Mouse (Mus musculus) CD4-positive helper T cell, adult 2 months (primary cell): ENCODE measurements around the gene Mab21l3.
A peak's percentile ranks its signal among the peaks of the same experiment; 100 is the strongest.

Experiments
- DNase-seq: peaks from one replicate; pipeline ENCODE4 v3.0.0-alpha.2; 2012; ENCODE audit warnings: low read depth, missing footprints, low spot score

Gene Mab21l3

GRCm38 (mm10) chr3:101848816-101849215 lies at the start of gene Mab21l3:
TSS of gene Mab21l3 (minus strand) at chr3:101848959.
- no peak for DNase-seq

- no peak for DNase-seq
These were observed 48.7 kb upstream of the Mab21l3 start for GRCm38 (mm10) chr3:101897377-101897974.

DNA sequence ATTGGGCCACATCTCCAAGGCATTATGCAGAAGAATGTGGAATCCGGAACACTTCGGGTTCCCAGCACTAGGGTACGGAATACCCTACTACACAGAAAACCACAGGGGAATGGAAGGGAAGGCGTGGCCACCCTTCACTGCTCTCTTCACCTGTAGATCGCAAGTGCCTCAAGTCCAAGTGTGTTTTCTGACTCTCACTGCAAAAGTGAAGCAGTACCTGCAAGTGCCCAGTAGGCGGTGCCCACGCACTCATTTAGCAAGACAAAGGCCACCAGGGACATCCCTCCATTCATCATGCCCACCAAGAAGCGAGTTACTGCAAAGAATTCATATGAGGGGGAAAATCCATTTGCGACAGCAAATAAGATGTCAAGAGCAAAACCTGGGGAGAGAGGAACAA lies 48.1 kb upstream of the Mab21l3 start:
- DNase-seq: peak; percentile 64

DNA sequence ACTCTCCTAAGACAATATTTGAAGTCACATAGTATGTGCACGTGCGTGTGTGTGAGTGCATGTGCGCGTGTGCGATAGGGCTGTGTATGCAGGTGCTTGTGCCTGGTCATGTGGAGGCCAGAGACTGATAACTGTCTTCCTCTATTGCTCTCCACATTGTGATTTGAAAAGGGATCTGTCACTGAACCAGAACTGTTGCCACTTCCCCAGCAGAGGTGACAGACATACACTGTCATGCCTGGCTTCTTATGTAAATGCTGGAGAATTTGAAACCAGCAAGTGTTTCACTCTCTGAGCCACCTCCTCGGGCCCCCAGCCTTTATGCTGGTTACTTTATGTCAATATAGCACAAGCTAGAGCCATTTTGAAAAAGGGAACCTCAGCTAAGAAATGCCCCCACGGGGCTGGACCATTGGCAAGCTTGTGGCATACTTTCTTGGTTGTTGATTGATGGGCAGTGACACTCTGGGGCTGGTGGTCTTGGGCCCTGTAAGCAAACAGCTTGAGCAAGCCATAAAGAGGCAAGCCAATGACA lies 46.7 kb upstream of the Mab21l3 start:
- DNase-seq: no peak

DNA sequence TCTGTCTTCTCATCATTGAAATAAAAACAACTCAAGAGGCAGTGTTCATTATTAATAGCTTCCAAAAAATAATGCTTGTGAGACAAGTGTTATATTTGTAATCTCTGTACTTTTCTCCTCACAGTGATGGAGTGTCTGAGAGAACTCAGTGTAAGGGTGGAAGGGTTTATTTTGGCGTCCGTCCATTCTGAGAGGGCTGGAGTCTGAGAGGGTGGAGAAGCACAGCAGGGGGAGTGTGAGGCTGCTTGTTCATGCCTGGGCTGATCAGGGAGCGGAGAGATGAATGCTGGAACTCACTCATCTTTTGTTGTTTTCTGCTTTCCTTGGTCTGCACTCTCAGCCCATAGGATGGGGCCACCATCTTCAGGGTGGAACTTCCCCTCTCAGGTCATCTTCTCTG lies 36.8 kb upstream of the Mab21l3 start:
- DNase-seq: no peak

DNA sequence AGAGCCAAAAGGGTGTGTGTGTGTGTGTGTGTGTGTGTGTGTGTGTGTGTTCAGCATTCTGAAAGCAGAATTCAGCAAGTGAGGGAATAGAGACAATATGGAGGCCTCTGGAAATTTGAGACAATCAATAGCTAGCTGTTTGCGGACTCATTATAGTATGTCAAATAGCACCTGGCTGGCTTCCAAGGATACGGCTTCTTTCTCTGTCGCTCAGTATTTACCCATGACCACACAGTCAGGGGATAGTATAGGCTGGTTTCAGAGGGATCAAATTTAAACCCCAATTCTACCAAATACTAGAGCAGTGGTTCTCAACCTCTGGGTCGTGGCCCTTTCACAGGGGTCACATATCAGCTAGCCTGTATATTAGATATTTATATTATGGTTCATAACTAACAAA lies 36.3 kb upstream of the Mab21l3 start:
- no peak for DNase-seq

DNA sequence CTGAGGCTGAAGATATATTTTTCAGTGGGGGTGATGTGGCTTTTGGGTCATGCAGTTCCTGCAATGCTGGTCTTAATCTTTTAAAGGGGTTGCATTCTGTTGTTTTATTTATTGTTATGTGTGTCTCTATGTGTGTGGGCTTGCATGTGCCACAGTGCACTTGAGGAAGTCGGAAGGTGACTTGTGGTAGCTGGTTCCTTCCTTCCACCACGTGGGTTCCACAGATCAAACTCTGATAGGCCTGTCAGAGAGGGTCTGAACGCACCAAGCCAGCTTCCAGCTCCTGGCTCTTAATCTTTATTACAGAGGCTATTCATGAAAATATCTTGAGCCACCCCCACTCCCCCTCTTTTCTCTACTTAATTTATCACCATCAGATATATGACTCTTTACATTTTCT lies 35.1 kb upstream of the Mab21l3 start:
- peak; percentile 38 for DNase-seq

DNA sequence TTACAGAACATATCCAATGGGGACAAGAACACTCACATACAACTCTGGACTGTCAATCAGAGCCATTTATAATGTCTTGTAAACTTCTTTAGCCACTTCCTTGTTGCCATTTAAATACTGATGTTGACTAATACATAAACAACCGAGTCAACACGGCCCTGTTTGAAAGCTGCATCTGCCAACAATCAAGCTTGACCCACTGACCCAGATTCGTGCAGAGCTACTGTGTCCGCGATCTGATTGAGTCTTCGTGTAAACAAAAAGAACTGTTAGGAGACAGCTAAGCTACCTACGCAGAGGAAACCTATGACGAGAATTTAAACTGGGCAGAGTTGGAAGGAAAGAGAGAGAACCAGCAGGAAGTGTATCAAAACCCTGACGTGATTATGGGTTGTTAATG lies 33.0 kb upstream of the Mab21l3 start:
- DNase-seq: no peak

GRCm38 (mm10) chr3:101880818-101881217 lies 32.1 kb upstream of the Mab21l3 start:
- DNase-seq: no peak

DNA sequence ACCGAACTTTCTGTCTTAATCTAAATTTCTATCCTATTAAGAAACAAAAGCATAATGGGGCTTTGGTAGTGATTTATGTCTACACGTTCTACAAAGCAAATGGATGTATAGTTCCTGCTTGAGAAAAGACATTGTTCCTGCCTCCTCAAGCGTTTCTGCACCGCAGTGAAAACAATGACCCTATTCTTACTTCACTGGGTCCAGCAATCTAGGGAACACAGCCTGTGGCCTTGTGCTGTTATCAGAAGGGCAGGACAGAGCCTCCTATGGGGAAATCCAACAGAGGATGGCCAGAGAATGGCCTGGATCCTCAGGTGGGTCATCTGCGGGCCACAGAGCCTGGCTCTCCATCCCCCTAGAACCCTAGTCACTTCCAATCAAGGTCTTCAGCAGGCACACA lies 29.4 kb upstream of the Mab21l3 start:
- DNase-seq: no peak

DNA sequence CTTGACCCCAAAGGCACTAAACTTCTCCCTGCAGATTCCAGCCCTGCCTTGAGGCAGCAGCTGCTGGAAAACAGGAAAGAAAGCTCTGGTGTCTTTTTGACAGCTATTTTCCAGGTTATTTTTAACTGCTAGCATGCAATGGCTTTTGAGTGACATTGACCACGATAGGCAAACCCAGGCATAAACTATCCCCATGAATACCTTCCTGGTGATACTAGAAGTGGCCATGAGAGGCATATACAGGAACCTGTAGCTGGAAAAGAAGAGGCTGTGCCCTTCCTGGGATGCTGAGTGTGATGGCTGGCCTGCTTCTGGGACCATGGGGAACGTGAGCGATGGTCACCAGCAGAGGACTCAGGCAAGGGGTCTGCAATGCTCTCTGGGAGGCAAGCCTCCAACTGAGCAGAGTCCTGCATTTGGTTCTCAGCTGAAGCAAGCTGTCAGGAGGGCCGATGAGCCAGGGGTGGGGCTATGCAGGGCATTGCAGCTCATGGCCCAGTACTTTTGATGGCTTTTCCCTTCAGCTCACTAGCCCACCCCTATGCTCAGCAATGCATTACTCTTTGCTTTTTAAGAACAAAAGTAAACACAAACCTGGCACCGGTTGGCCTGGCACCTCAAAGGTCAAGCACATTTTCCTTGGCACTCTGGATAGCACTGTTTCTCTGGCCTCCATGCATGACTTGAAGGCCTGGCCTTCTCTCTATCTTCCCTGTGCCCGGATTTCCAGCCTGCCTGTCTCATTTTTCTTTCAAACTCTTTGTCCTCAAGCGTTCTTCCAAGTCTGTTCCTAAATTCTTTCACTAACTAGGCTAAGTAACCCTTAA lies 27.9 kb upstream of the Mab21l3 start:
- no peak for DNase-seq

- DNase-seq: no peak
These were observed 26.6 kb upstream of the Mab21l3 start for GRCm38 (mm10) chr3:101875258-101875920.

GRCm38 (mm10) chr3:101873061-101873675 lies 24.4 kb upstream of the Mab21l3 start:
- DNase-seq: no peak

DNA sequence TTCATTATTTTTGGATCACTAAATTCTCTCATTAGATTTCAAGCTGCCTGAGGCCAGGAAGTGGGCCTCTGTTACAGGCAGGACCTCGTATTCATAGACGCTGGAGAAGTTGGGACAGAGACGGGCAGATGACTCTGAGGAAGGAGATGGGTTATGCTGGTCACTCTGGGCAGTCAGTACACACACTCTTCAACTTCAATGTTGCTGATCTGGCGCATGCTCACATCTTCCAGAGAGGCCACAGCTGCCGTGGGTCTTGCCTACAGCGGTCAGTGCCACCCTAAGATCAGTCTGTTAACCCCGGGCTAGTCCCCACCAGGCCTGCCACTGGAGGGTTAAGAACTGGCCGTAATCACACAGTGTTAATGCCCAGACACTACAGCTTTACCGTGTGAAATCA lies 23.2 kb upstream of the Mab21l3 start:
- no peak for DNase-seq

DNA sequence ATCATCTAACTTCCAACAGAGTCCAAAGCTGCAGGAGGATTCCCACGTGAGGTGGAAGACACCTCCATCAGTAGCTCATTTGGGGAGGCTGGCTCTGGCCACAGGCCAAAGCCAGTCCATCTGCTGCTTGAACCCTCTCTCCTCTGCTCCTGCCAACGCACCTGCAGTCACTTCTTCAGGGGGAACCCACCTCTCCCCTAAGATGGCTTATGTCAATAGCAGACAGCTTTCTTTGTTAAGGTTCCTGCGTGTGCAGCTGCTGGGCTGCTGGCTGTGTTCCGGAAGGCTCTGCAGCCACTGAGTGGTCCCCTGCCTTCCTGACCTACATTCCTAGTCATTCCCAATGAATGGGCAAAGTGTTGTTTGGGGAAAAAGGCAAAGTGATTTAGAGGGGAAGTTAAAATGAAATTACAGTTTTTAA lies 18.3 kb upstream of the Mab21l3 start:
- no peak for DNase-seq

- no peak for DNase-seq
These were observed 13.1 kb upstream of the Mab21l3 start for GRCm38 (mm10) chr3:101861856-101862255.

DNA sequence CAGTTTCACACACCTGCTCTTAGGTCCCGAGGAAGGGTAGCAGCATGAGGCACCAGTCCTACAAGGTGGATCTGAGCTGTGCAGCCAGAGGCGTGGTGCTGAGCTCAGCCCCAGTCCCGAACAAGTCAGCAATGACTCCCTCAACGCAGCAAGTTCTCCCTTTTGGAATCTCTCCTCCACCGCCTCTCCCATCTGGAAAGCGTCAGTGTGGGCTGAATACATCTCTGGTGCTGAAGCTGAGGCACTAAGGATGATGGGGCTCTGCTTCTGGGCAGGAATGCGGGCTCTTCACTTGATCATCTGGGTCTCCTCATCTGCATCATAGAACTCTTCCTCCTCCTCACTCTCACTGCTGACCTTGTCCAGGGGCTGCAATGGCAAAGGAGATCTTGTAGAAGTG lies 11.4 kb upstream of the Mab21l3 start:
- DNase-seq: no peak

GRCm38 (mm10) chr3:101859740-101860139 lies 11.0 kb upstream of the Mab21l3 start:
- DNase-seq: no peak

DNA sequence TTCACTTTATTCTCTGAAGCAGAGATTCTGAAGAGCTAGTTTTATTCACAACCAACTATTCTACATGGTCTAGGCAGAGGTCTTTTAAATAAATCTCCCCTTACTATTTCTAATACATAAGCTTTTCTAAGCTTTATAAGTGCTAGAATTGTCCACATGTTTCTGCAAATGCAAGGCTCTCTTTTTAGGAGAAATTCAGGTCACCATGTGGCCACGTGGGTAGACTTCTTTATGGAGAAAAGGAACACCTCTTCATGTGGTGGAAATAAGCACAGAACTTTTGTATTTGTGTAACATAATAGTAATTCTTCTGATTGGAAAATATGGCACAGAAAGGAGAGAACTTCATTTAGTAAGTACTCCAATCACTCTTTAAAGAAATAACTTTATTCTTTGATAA lies 5.3 kb upstream of the Mab21l3 start:
- no peak for DNase-seq

GRCm38 (mm10) chr3:101851363-101851762 lies 2.6 kb upstream of the Mab21l3 start:
- no peak for DNase-seq

- no peak for DNase-seq
These were observed 2.7 kb downstream of the Mab21l3 start for GRCm38 (mm10) chr3:101846096-101846495.
